In genomic region chr11:88047871-88048531, GRCm38 (mm10) we compare ENCODE assay signal across 8 mouse cellular contexts. TPM values are rescaled to one million over a fixed set of nuclear protein-coding genes. Genes with fewer than 3 reads are reported as not detected.
DNase-seq lines count a peak whose midpoint lies in the region; ATAC-seq and TF ChIP-seq lines count a peak whose summit lies in the region.

No protein-coding gene starts in this region.

- peak overlapping the region; percentile 98 for H3K27ac ChIP-seq in cortical plate, adult 2 months (ENCODE audit: insufficient read depth, low read length)
- H3K27ac ChIP-seq in intestine, postnatal 0 days (ENCODE audit: low read depth, low read length), result peak overlapping the region; percentile 98
- H3K27ac ChIP-seq in limb, embryonic 10.5 days, result peak overlapping the region; percentile 100
- peak overlapping the region; percentile 100 for H3K27ac ChIP-seq in midbrain, embryonic 10.5 days (replicated peaks)

- WGBS in intestine, postnatal 0 days, result under 1% methylated on average over 71 of the region's 76 CpGs
- WGBS in limb, embryonic 10.5 days, result under 1% methylated on average over 75 of the region's 76 CpGs
- under 1% methylated on average over 76 of the region's 76 CpGs for WGBS in midbrain, embryonic 10.5 days

- H3K4me3 ChIP-seq in cortical plate, adult 2 months (ENCODE audit: insufficient read depth, low read length), result peak overlapping the region; percentile 96
- H3K4me3 ChIP-seq in intestine, postnatal 0 days (ENCODE audit: low read depth, low read length), result peak overlapping the region; percentile 79
- H3K4me3 ChIP-seq in limb, embryonic 10.5 days, result peak overlapping the region; percentile 100
- peak overlapping the region; percentile 94 for H3K4me3 ChIP-seq in midbrain, embryonic 10.5 days

- peak overlapping the region; percentile 69 for H3K4me2 ChIP-seq in intestine, postnatal 0 days (replicated peaks; ENCODE audit: low read depth)

- peak; percentile 37 for ATAC-seq in intestine, postnatal 0 days
- no peak for ATAC-seq in activated CD4-positive, CD25-positive, alpha-beta regulatory T cell, adult 4 months

- peak; percentile 63 for DNase-seq in adrenal gland, adult 8-10 months
- peak; percentile 73 for DNase-seq in gastrocnemius, postnatal 25 days
- peak; percentile 81 for DNase-seq in limb, embryonic 10.5 days (ENCODE audit: low spot score)
- peak; percentile 77 for DNase-seq in midbrain, embryonic 10.5 days (ENCODE audit: low spot score)
- DNase-seq in skeletal muscle tissue, adult 2 months (ENCODE audit: low read depth, low spot score), result peak; percentile 52

- peaks cover 12% of the 10 kb centered on the region; the same call in 1 of the 2 replicates for H3K36me3 ChIP-seq in intestine, postnatal 0 days (ENCODE audit: control insufficient read depth, insufficient read depth)
- H3K36me3 ChIP-seq in limb, embryonic 10.5 days, result peaks cover 50% of the 10 kb centered on the region
- H3K36me3 ChIP-seq in midbrain, embryonic 10.5 days, result peaks cover 49% of the 10 kb centered on the region

- H3K9ac ChIP-seq in intestine, postnatal 0 days (ENCODE audit: low read depth, low read length), result peak overlapping the region; percentile 98

- no peaks in the 10 kb centered on the region for H3K27me3 ChIP-seq in intestine, postnatal 0 days (replicated peaks; ENCODE audit: control insufficient read depth, insufficient read depth, low read length)
- no peaks in the 10 kb centered on the region for H3K27me3 ChIP-seq in limb, embryonic 10.5 days (ENCODE audit: low read depth, poor library complexity, severe bottlenecking)
- no peaks in the 10 kb centered on the region for H3K27me3 ChIP-seq in midbrain, embryonic 10.5 days (ENCODE audit: low read depth, poor library complexity, severe bottlenecking)

- no peak for TF ChIP-seq POLR2A in cortical plate, adult 2 months (IDR thresholded peaks at IDR 0.05; ENCODE audit: extremely low read depth, insufficient read depth, low read length)

- no peak for TF ChIP-seq CTCF in cortical plate, adult 2 months (IDR thresholded peaks at IDR 0.05; ENCODE audit: extremely low read depth, insufficient read depth, low read length)
- no peak for TF ChIP-seq CTCF in intestine, postnatal 0 days (IDR thresholded peaks at IDR 0.05; ENCODE audit: low read depth)

- peaks cover 4% of the 10 kb centered on the region for H3K4me1 ChIP-seq in cortical plate, adult 2 months (ENCODE audit: control insufficient read depth, insufficient read depth, low read length)
- no peaks in the 10 kb centered on the region for H3K4me1 ChIP-seq in intestine, postnatal 0 days (replicated peaks; ENCODE audit: control insufficient read depth, insufficient read depth, low read length)
- H3K4me1 ChIP-seq in limb, embryonic 10.5 days, result peaks cover 28% of the 10 kb centered on the region
- peaks cover 44% of the 10 kb centered on the region for H3K4me1 ChIP-seq in midbrain, embryonic 10.5 days

- no peaks in the 10 kb centered on the region for H3K9me3 ChIP-seq in intestine, postnatal 0 days (ENCODE audit: control insufficient read depth)
- H3K9me3 ChIP-seq in limb, embryonic 10.5 days (replicated peaks), result no peaks in the 10 kb centered on the region
- no peaks in the 10 kb centered on the region for H3K9me3 ChIP-seq in midbrain, embryonic 10.5 days (replicated peaks)

RNA-seq across cellular contexts. Expression of gene Srsf1, which starts 0.8 kb away (rescaled TPM):
- 100 to 1,000 TPM; 230 to 311 (median 252) TPM for total RNA-seq in adrenal gland, adult 8-10 months (2022)
- polyA plus RNA-seq in cortical plate, adult 2 months (2012; rRNA removed), result 229 and 247 TPM in 2 replicates
- 10 to 100 TPM; 58.0 to 68.8 TPM for total RNA-seq in gastrocnemius, postnatal 25 days (2021)
- 70.7 and 73.2 TPM in 2 replicates for polyA plus RNA-seq in intestine, postnatal 0 days (2015; fragmentation: Nextera tagmentation; extraction: Ambion mirVana)
- 365 and 415 TPM in 2 replicates for polyA plus RNA-seq in limb, embryonic 10.5 days (2016; fragmentation: Nextera tagmentation; extraction: Ambion mirVana)
- 413 and 417 TPM in 2 replicates for polyA plus RNA-seq in midbrain, embryonic 10.5 days (2016; fragmentation: Nextera tagmentation; extraction: Ambion mirVana)
- 10 to 100 TPM; 32.1 to 38.4 TPM for polyA plus RNA-seq in activated CD4-positive, CD25-positive, alpha-beta regulatory T cell, adult 4 months (2017; shearing (Covaris generic))

RNA-seq across cellular contexts. Expression of gene Vezf1, which starts 20.1 kb away (rescaled TPM):
- total RNA-seq in adrenal gland, adult 8-10 months (2022), result 10 to 100 TPM; 42.1 to 71.0 (median 59.4) TPM
- polyA plus RNA-seq in cortical plate, adult 2 months (2012; rRNA removed), result 16.8 and 18.5 TPM in 2 replicates
- 10 to 100 TPM; 47.1 to 47.6 TPM for total RNA-seq in gastrocnemius, postnatal 25 days (2021)
- 16.8 and 18.7 TPM in 2 replicates for polyA plus RNA-seq in intestine, postnatal 0 days (2015; fragmentation: Nextera tagmentation; extraction: Ambion mirVana)
- 54.6 and 59.2 TPM in 2 replicates for polyA plus RNA-seq in limb, embryonic 10.5 days (2016; fragmentation: Nextera tagmentation; extraction: Ambion mirVana)
- 70.5 and 73.9 TPM in 2 replicates for polyA plus RNA-seq in midbrain, embryonic 10.5 days (2016; fragmentation: Nextera tagmentation; extraction: Ambion mirVana)
- polyA plus RNA-seq in activated CD4-positive, CD25-positive, alpha-beta regulatory T cell, adult 4 months (2017; shearing (Covaris generic)), result 10 to 100 TPM; 20.6 to 21.0 TPM

RNA-seq across cellular contexts. Expression of gene Cuedc1, which starts 49.9 kb away (rescaled TPM):
- total RNA-seq in adrenal gland, adult 8-10 months (2022), result 100 to 1,000 TPM in 2 of 4 experiments, 10 to 100 TPM in 2; 46.1 to 114 (median 84.3) TPM
- polyA plus RNA-seq in cortical plate, adult 2 months (2012; rRNA removed), result 22.3 and 23.9 TPM in 2 replicates
- total RNA-seq in gastrocnemius, postnatal 25 days (2021), result 10 to 100 TPM; 76.3 to 78.6 TPM
- 7.1 and 10.1 TPM in 2 replicates for polyA plus RNA-seq in intestine, postnatal 0 days (2015; fragmentation: Nextera tagmentation; extraction: Ambion mirVana)
- 15.0 and 22.6 TPM in 2 replicates for polyA plus RNA-seq in limb, embryonic 10.5 days (2016; fragmentation: Nextera tagmentation; extraction: Ambion mirVana)
- 26.4 and 27.2 TPM in 2 replicates for polyA plus RNA-seq in midbrain, embryonic 10.5 days (2016; fragmentation: Nextera tagmentation; extraction: Ambion mirVana)
- 1 to 10 TPM; 5.4 to 5.8 TPM for polyA plus RNA-seq in activated CD4-positive, CD25-positive, alpha-beta regulatory T cell, adult 4 months (2017; shearing (Covaris generic))
